Mouse (Mus musculus): ENCODE measurements at regions not wholly inside any gene's neighbourhood (a gene's known extent, or its start where the extent isn't known, plus 50 kb on each side); places are given as distances from the start of the nearest gene placed in this dataset.

GRCm38 (mm10) chr4:55475409-55475808 lies 56.9 kb downstream of the Klf4 start:
- no peak for DNase-seq (ENCODE audit: extremely low read depth, insufficient read length, low spot score)

GRCm38 (mm10) chr4:55474044-55474788 lies 58.0 kb downstream of the Klf4 start:
- DNase-seq (ENCODE audit: extremely low read depth, insufficient read length, low spot score) = no peak

DNA sequence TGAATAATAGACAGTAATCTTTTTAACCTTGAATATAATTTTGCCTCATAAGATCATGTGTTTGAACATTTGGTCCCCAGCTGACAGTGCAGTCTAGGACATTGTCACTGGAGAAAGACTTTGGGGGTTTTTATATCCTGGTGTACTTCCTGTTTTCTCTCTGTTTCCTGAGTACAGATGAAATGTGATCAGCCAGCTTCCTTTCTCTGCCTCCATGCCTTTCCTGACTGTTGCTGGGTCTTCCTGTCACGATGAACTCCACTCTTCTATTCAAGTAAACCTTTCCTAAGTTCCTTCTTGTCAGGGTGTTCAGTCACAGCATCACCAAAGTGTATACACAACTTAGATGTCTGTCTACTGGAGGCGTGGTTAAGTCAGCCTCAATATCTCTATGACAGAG lies 59.6 kb downstream of the Klf4 start:
- DNase-seq (ENCODE audit: extremely low read depth, insufficient read length, low spot score) = no peak

DNA sequence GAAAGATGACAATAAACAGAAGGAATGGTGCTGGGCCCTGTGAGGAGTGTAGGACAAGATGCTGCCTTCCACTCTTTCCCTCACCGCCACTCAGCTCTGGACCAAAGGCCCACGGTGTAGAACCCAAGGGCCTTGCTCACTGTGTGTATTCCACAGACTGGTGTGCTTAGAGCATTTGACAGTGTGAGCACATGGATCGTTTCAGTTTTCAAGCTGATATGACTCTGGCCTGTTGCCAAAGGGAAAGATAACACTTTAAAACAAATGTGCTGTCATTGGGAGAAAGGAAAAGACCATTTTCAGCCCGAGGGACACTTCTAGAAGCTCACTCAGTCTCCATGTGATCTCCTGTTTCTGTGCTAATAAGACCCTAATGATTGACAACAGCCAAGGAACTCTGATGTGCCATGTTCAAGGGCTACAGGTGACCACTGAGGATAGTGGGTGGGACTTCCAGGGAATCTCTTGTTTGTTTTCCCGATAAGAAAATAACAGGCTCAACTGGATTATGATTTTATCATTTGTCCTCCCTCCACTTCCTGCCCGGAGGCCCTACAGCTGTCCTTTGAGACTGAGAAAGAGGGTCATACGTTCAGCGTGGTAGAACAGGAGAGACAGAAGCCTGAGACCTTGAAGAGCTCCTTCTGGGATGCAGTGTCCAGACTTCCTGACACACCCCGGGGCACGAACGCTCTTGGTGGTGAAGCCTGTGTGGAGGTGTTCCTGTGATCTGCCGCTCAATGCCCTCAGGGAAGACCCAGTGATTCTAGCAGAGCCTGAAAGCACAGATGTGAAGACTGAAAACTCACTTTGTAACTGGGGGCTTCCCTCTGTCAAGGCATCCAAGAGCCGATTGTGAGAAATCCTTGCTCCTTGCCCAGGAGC lies 61.2 kb downstream of the Klf4 start:
- no peak for DNase-seq (ENCODE audit: extremely low read depth, insufficient read length, low spot score)

DNA sequence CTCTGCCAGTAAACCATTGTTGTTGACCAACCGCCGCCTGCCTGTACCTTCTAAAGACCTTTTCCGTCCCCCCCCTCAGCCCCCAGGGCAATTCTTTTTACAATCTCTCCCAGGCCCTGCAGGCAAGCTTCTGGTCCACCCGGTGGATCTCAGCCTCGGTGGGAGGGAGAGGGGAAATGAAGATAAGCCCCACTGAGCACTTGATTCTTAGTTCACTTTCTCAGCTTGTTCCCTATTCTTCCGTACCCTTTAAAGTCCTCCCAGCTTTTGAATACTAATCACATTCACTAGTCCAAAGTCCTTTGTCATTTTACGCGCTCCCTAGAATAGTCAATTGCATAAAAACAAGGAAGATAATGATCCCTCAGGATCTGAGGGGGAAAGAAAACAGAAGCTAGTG lies 68.1 kb downstream of the Klf4 start:
- DNase-seq (ENCODE audit: extremely low read depth, insufficient read length, low spot score) = no peak

- DNase-seq (ENCODE audit: extremely low read depth, insufficient read length, low spot score) = no peak
These were observed 70.3 kb downstream of the Klf4 start for GRCm38 (mm10) chr4:55461927-55462326.

DNA sequence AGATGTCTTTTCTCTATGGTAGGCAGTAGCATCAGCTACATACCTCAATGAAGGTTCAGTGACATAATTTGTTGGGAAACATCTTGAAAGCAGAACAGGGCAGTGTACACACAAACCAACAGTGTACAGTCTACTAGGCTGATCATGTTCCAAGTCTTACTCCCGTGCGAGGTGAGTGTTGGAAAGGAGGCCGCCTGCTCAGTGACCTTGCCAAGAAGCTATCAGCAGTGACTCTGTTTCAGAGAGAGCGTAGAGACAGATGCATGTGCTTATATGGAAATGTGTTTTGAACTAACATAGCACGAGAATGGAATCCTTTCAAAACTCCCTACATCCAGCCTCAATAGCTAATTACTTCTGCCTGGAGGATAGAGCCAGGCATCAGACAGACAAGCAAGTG lies 78.4 kb downstream of the Klf4 start:
- DNase-seq (ENCODE audit: extremely low read depth, insufficient read length, low spot score) = no peak

GRCm38 (mm10) chr4:55452546-55452945 lies 79.7 kb downstream of the Klf4 start:
- DNase-seq (ENCODE audit: extremely low read depth, insufficient read length, low spot score) = no peak

DNA sequence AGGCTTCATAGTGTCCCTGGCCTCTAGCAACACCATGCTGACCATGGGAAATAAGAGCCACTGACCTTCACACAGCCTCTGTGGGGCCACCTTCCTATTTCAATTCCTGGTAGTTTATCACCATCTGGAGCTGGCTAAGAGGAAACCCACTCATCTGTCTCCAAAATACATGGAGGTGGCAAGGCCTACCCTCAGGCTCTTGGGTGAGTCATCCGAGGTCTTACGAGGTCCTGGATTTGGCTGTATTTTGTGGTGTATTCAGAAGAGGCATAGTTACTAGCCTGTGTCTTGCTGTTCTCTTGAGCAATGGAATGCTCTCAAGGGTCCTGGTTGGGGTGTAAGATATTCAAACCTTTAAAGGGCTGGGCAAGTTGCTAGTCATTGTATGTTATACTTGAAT lies 80.6 kb downstream of the Klf4 start:
- no peak for DNase-seq (ENCODE audit: extremely low read depth, insufficient read length, low spot score)

GRCm38 (mm10) chr4:55451026-55451425 lies 81.2 kb downstream of the Klf4 start:
- DNase-seq (ENCODE audit: extremely low read depth, insufficient read length, low spot score) = peak; percentile 28

GRCm38 (mm10) chr4:55443489-55443888 lies 88.8 kb downstream of the Klf4 start:
- no peak for DNase-seq (ENCODE audit: extremely low read depth, insufficient read length, low spot score)

DNA sequence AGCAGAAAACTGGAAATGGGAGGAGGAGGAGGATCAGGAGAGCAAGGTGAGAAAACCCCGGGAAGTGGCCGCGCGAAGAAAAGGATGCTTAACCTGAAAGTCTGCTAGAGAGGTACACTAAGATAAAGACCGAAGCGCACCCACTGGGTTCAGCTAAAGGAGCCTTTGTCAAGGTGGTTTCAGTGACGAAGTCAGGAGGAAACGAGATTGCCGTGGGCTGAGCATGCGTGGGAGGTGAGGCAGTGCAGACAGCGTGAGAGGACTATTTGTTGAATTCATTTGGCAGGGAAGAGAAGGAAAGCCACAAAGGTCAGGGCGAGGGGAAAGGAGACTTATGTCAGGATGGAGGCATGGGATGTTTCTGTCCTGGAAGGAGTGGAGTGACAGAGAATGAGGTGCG lies 90.2 kb downstream of the Klf4 start:
- no peak for DNase-seq (ENCODE audit: extremely low read depth, insufficient read length, low spot score)
